Mouse (Mus musculus): ENCODE data around the gene Dock4. TPM values are rescaled to one million over a fixed set of nuclear protein-coding genes. Genes with fewer than 3 reads are reported as not detected.

Dock4 gene
- total RNA-seq, 2 experiments from 2014 or later, result 13.9 to 14.8 TPM

DNA sequence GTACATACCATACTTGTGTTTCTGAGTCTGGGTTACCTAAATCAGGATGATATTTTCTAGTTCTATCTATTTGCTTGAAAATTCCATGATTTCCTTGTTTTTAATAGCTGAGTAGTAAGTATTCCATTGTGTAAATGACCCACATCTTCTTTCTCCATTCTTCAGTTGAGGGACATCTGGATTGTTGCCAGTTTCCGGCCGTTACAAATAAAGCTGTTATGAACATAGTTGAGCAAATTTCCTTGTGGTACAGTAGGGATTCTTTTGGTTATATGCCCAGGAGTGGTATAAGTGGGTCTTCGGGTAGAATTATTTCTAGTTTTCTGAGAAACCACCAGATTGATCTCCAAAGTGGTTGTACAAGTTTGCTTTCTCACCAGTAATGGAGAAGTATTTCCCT is 79.3 kb downstream of the Dock4 start:
- no peak for TF ChIP-seq CTCF (IDR thresholded peaks at IDR 0.05)
- Histone ChIP-seq H3K4me3 (no peak overlapping the region), H3K27ac (no peak overlapping the region)
- intact Hi-C loops (cut with DNase I), result no loop called here
- no peak for DNase-seq

DNA sequence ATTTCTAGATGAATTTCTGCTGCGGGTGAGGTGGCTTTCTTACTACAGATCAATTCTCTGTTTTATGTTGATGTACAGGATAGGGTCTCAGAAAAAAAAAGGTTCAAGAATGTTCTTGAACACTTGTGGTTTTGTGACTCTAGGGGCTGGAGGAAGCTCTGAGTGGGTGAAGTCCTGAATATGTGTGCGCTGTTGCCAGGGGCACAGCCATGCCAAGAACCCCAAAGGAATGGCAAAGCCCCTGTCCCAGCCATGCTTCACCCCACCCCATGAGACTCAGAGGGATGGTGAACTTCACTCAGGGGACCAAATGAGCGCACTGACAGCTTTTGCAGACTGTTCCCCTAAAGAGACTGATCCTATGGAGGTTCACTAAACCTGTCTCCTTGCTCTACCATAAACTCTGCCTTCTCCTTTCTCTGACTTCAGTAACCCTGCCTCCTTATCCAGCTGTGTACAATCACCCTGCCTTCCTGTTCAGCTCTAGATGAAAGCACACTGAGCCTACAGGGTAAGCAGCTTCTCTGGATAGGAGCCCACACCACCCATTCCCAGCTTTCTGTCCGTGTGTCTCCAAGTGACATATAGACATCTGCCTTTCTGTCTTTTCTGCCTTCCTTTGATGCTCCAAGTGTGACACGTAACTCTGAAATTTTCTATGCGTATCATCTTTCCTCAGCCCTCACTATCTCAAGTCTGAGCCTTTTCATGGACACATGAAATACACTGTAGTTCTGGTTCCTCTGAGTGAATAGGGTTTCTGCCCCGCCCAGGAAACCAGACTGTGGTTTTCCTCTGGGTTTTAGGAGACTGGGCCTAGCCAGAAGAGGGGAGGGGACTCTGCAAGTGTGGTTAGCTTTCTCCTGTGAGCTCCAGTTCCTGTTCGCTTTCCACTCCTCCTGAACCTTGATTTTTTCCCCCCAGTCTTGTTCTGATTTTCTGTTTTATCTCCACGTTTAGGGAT is 90.2 kb downstream of the Dock4 start:
- Histone ChIP-seq H3K27ac (peak overlapping the region; percentile 46), H3K4me3 (no peak overlapping the region)
- peak; percentile 47 for DNase-seq
- no peak for TF ChIP-seq CTCF (IDR thresholded peaks at IDR 0.05)
- intact Hi-C loops (cut with DNase I), result no loop called here

DNA sequence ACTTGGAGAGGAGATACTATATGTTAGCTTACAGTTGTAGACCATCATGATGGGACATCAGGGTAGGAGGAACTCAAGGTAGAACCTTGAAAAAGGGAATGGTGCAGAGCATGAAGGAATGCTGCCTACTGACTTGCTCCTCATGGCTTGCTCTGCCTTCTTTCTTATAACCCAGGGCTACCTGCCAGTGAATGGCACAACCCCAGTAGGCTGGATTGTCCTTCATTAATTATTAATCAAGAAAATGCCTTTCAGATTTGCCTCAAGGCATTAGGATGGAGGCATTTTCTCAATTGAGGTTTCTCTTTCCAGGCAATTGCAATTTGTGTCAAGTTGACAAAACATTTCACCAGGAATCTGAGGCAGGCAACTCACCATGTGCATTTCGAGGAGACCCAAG is 92.1 kb downstream of the Dock4 start:
- H3K27ac ChIP-seq, result no peak overlapping the region
- intact Hi-C loops (cut with DNase I), result no loop called here
- DNase-seq, result no peak
- no peak for TF ChIP-seq CTCF (IDR thresholded peaks at IDR 0.05)
- H3K4me3 ChIP-seq, result no peak overlapping the region

DNA sequence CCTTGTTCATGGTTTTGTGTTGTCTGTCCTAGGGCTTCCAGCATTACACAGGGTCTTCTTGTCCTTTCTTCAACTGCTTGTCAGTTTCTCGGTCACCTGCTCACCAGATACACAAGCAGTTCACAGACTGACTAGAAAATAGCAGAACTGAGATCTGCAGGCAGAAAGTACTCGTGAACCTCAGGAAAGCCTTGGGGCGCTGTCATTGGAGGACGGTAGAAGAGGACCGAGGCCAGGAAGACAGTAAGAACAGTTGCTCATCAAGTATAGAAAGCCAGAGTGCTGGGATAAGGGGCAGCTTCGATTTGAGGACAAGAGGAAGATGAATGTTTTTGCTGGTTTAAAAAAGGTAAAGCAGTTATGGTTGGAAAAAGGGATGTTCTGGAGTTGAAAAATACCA is 92.6 kb downstream of the Dock4 start:
- DNase-seq, result no peak
- intact Hi-C loops (cut with DNase I), result no loop called here
- Histone ChIP-seq H3K4me3 (no peak overlapping the region), H3K27ac (no peak overlapping the region)
- TF ChIP-seq CTCF (IDR thresholded peaks at IDR 0.05), result no peak

DNA sequence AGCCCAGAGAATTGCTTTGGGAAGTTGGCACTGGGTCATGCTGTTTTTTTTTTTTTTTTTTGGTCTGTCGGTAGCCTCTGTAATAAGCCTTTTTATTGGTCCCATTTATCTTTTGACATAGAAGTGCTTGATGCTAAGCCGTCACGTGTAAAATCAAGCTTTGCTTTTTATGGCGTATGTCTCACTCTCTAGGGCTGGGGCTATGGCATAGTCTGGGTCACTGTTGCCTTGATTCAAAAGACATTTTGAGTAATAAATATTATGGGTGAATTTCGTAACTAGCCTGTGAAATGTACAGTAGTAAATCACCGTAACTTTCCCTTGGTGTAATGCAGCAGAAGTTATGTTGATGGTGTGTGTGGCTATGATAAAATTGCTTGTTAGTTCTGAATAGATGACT is 93.0 kb downstream of the Dock4 start:
- no peak overlapping the region for H3K27ac ChIP-seq
- intact Hi-C loops (cut with DNase I), result no loop called here
- DNase-seq, result no peak
- no peak for TF ChIP-seq CTCF (IDR thresholded peaks at IDR 0.05)
- no peak overlapping the region for H3K4me3 ChIP-seq

DNA sequence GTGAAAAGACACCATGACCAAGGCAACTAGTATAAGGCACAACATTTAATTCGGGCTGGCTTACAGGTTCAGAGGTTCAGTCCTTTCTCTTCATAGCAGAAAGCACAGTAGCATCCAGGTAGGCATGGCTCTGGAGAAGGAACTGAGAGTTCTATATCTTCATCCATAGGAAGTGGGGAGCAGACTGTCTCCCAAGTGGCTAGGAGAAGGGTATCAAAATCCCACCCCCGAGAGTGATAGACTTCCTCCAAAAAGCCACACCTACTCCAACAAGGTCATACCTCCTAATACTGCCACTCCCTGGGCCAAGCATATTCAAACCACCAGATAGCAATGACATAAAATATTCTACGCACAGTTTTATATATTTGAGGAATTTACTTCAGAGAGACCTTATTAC is 98.5 kb downstream of the Dock4 start:
- Histone ChIP-seq H3K4me3 (no peak overlapping the region), H3K27ac (no peak overlapping the region)
- DNase-seq, result no peak
- no peak for TF ChIP-seq CTCF (IDR thresholded peaks at IDR 0.05)
- intact Hi-C loops (cut with DNase I), result loop anchor here (2.0 kb wide), 1 partner anchor 15 kb away; no protein-coding TSS in a partner anchor

DNA sequence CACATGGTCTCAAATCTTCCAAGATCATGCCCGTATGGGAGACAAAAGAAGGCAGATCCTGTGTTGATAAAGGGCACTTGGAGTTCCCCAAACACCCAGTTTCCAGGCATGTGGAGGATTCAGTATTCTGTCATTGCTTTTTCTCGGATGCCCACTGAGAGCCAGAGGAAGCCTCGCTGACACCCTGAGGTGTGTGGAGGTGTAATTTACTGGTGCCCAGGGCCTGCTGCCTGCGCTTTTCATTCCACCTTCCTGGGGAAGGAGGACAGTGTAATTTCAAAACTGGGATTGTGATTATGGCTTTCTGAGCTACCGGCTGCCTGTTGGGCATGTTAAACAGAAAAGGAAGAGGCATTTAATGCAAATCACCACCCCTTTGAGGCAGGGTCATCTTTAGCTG is 101.1 kb downstream of the Dock4 start:
- intact Hi-C loops (cut with DNase I), result no loop called here
- no peak for DNase-seq
- H3K4me3 ChIP-seq, result no peak overlapping the region
- no peak for TF ChIP-seq CTCF (IDR thresholded peaks at IDR 0.05)
- H3K27ac ChIP-seq, result no peak overlapping the region

DNA sequence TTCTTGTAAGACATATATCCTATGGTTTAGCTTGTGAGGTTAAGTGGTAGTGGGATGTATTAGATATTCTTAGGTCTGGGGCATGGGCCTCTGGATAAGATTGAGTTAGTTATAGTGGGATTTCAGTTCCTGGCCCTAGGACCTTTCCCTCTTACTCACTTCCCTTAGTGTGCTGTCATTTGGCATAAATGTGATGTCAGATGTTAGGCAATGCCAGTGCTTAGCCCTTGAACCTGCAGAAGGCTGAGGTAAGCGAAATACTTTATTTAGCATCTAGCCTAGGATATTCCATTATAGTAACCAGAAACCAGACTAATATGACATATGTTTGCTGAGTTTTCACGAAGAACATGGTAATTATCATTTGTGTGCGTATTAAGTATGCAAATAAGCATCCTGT is 105.6 kb downstream of the Dock4 start:
- intact Hi-C loops (cut with DNase I), result no loop called here
- no peak for DNase-seq
- no peak for TF ChIP-seq CTCF (IDR thresholded peaks at IDR 0.05)
- no peak overlapping the region for H3K27ac ChIP-seq
- no peak overlapping the region for H3K4me3 ChIP-seq

DNA sequence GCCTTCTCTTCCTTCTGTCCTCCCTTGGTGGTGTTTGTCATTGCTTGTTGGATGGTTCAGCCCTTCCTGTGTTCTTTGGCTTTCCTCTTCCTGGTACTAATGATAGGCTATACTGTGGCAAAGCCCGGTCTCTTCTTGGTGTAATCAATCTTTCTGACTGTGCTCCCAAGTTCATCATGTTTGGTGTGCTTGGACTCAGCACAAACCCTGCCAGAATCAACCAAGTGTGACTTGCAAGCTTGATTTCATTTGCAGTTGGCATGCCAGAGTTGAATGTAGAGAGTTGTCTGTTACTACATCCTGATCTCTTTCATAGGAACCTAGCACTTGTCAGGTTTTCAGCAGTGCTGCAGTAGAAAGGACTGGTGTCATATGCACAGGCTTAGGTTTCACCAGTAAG is 106.4 kb downstream of the Dock4 start:
- peak overlapping the region; percentile 32; the same call in 1 of the 2 replicates for H3K27ac ChIP-seq
- DNase-seq, result no peak
- no peak overlapping the region for H3K4me3 ChIP-seq
- TF ChIP-seq CTCF (IDR thresholded peaks at IDR 0.05), result no peak
- intact Hi-C loops (cut with DNase I), result no loop called here

DNA sequence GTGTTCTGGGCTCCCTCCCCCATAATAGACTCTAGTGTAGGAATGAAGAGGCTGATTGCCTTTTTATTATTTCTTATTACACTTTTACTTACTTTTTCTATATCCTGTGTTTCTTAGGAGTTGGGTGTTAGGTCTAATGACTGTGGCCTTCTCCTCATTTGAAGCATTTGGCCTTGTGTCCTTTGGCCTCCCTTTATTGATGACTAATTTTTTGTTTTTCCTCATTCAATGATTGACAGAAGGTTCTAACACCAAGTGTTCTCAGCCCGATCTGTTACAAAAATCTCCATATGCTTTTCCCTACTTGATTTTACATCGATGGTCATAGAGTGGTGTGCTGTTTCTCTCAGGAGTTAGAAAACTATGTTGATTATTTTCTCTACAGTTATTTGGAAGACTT is 108.2 kb downstream of the Dock4 start:
- intact Hi-C loops (cut with DNase I), result no loop called here

DNA sequence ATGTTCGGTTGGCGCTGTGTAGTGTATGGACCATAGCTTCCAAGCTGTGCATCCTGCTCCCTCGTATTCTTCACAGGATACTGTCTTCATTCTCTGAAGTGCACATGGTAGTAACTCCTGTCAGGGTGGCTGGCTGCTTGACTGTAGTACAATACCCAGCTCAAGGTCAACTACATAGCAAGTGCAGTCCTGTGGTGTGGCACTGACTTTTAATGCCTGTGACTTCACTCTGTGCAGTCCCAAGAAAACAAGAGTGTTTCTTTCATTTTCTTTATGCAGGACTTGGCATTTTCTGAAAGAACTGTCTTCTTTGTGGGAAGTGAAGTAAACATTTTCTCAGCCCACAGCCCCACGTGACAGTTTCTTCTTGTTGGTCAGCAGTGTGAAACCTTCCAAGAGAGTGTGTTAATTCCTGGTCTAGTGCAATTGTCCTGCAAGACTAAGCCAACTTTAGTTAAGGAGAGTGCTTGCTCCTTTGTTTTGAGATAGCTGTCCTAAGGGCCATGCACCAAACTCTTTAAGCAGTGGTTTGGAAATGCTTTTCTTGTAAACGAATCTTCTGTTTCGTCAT is 109.3 kb downstream of the Dock4 start:
- no peak for TF ChIP-seq CTCF (IDR thresholded peaks at IDR 0.05)
- DNase-seq, result no peak
- intact Hi-C loops (cut with DNase I), result no loop called here
- Histone ChIP-seq H3K27ac (no peak overlapping the region), H3K4me3 (no peak overlapping the region)

More for the DNA sequence above, 108.2 kb downstream of the Dock4 start:
- Histone ChIP-seq H3K4me3 (no peak overlapping the region), H3K27ac (no peak overlapping the region)
- TF ChIP-seq CTCF (IDR thresholded peaks at IDR 0.05), result no peak
- DNase-seq, result no peak

DNA sequence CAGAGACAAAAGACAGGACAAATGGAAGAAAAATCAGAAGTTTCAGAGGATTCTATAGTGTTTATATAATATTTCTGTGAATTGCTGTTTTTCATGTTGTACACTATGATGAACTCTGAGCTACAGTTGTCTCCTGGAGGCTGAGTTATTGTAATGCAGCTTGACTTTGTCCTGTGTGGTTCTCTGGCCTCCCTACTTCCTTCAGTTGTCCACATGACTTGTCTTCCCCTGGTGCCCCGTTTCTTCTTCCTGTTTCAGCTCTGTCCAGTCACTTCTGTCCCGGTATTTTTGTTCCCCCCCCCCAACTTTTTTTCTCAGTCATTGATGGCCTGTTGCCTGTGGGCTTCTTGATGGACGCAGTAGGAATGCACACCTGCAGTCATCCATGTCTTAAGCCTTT is 112.8 kb downstream of the Dock4 start:
- TF ChIP-seq CTCF (IDR thresholded peaks at IDR 0.05), result no peak
- peak overlapping the region; percentile 55 for H3K27ac ChIP-seq
- H3K4me3 ChIP-seq, result peak overlapping the region; percentile 31; the same call in 1 of the 2 replicates
- DNase-seq, result no peak
- intact Hi-C loops (cut with DNase I), result no loop called here

DNA sequence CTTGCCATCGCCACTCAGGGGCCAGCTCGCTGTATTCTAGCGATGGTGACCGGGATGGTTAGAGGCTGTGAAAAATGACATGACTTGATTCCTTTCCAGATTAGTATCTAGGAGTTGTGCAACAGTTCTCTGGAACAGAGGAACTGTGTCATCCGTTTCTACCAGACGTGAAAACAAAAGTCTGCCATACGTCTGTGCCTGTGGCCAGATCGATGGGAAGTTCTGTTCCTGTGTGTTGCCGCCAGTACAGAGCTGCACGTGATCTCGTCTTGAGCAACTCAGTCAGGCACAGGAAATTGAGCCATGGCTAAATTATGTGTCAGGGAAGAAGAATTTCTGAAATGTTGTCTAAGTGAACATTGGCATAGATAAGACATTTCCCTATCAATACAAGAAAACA is 113.4 kb downstream of the Dock4 start:
- no peak for TF ChIP-seq CTCF (IDR thresholded peaks at IDR 0.05)
- H3K27ac ChIP-seq, result peak overlapping the region; percentile 55
- peak overlapping the region; percentile 31; the same call in 1 of the 2 replicates for H3K4me3 ChIP-seq
- intact Hi-C loops (cut with DNase I), result no loop called here
- DNase-seq, result peak; percentile 66

All from gastrocnemius, adult 2 months (tissue).